Mouse (Mus musculus) urinary bladder, postnatal 10 days (tissue): Measurements from ENCODE around the gene Zar1l.
A peak's percentile ranks its signal among the peaks of the same experiment; 100 is the strongest.
"Not testable (repeated sequence)": the region's sequence is repeated elsewhere in the genome, so short reads cannot be mapped to it uniquely, and the experiment has no call there.

Experiments used
- DNase-seq: peaks from one replicate; pipeline ENCODE4 v3.0.0; 2022; ENCODE audit warnings: low spot score

Gene Zar1l

DNA sequence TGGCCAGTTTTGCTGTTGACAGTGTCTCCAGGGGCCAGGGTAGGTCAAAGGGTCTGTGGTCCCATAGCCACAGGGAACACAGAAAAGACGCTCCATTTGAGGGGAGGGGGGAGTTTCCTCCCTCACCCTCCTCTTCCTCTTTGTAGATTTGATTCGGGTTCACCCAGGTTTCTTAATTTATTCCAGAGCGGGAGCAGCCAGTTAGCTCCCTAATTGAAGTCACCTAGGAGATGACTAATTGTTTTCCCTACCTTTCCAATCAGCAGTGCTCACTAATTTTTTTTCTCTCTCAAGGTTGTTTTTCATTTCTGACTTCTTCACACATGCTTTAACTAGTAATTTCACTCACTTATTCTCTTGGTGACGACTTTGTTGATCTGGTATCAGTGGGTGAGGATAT is at the start of gene Zar1l:
Gene Zar1l (minus strand): TSS at position 101 of the 400 bp plus-strand sequence.
- DNase-seq = no peak

- no peak for DNase-seq
These were observed 49.0 kb upstream of the Zar1l start for GRCm38 (mm10) chr5:150566971-150567370.

DNA sequence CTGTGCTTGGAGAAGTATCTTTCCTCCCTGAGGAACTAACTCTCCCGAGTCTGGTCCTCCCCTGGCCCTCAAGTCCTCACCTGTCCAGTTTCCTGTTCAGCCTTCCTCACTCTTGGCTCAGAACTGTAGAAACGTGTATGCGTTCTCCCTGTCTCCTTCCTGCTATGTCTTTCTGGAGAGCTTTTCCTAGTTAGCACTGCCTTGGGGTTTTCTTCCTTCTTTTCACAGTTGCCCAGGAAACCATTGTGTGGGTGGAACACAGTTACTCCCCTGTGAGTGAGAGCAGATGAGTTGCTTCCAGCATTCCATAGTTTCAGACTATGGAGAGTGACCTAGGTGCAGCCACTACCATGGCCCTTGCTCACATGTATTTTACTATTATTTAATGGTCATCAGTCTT is 48.3 kb upstream of the Zar1l start:
- no peak for DNase-seq

DNA sequence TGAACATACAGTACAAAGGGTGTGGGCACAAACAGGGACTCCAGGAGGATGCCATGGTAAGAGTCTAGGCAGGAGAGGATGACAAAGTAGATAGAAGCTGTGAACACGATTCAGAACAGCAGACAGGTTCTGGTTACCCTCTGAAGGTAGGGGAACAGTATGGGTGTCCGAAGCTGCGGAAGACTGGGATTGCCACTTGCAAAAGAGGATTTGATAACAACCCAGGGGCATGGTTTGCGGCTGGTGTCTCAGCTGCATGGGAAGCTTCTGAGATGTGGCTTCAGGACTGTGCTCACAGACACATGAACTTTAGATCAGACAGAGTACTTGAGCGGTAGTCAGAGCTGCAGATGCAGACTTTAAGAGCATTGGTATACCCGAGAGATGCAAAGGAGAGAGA is 46.5 kb upstream of the Zar1l start:
- no peak for DNase-seq

- DNase-seq = no peak
These were observed 43.8 kb upstream of the Zar1l start for GRCm38 (mm10) chr5:150561783-150562182.

- DNase-seq = no peak
These were observed 43.4 kb upstream of the Zar1l start for GRCm38 (mm10) chr5:150561376-150561775.

GRCm38 (mm10) chr5:150560851-150561250 is 42.9 kb upstream of the Zar1l start:
- no peak for DNase-seq

GRCm38 (mm10) chr5:150559519-150560103 is 41.6 kb upstream of the Zar1l start:
- DNase-seq = no peak

DNA sequence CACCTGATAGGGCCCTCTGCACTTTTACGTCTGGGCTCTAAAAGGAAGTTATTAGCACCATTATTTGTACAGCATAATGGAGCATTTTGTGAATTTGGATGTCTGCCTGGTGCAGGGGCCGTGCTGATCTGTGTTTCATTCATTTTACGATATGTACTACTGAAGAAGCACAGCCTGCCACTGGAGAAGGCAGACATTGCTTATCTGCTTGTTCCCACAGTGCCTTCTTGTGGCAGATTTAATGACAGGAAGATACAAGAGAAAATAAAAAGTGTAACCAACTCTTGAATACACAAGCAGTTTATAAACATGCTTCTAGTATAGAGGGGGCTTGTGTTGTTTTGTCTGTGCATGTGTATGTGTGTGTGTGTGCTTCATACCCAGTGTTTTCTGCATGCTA is 33.7 kb upstream of the Zar1l start:
- DNase-seq = no peak

- DNase-seq = no peak
These were observed 25.2 kb upstream of the Zar1l start for GRCm38 (mm10) chr5:150543184-150543583.

- DNase-seq = no peak
These were observed 23.3 kb upstream of the Zar1l start for GRCm38 (mm10) chr5:150541302-150541701.

- no peak for DNase-seq
These were observed 7.3 kb upstream of the Zar1l start for GRCm38 (mm10) chr5:150525239-150525638.

DNA sequence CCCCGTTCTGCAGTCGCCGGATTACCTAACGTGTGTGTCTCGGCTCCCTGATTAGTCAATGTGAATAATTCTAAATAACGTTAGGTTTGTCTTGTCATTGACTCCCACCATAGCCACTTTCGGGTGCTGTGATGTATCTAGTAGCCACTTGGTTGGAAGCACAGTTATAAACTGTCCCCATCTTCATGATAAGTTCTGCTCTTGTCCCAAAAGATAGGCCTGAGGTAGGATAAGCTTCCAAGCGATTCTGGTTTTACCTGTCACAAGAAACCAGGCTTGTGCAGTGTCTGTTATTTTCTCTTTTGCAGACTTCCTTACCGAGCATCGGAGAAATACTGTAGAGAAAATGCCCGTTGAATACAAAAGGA is 4.9 kb upstream of the Zar1l start:
- no peak for DNase-seq

GRCm38 (mm10) chr5:150521937-150522866 is 4.2 kb upstream of the Zar1l start, which contains the start of gene Brca2:
TSS of gene Brca2 (plus strand) at chr5:150522630.
- peak; percentile 85 for DNase-seq

DNA sequence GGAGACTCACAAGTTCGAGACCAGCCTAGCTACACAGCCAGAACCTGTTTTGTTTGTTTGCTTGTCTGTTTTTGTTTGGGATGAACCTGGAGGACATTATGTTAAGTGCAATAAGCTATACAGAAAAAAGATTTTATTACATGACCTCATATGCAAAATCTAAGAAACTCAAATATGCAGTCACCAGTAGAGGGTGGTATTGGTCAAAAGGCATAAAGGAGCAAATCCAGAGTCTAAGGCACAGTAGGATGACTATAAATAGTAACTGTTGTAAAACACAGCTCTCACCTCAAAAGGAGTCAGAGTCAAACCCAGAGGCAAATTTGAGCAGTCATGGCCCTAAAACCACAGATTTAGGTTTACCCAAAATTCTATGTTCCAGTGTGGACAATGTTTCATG is 1.6 kb upstream of the Zar1l start:
- no peak for DNase-seq

GRCm38 (mm10) chr5:150514027-150514426 is 3.9 kb downstream of the Zar1l start:
- DNase-seq = no peak

DNA sequence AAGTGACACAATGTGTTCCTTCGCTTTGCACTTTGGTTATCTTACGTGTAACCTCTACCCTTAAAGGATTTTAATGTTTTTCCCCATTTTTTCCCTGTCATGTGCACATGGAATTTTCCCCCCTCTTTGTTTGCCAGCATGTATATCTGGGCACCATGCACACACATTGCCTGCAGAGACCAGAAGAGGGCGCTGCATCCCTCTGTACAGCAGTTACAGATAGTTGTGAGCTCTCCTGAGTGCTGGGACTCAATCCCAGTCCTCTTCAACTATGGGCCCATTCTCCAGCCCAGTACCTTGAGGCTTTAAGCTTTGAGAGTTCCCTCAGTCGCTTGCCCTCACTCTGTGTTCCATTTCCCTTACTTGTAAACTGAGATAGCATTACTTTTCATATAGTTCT is 4.7 kb downstream of the Zar1l start:
- DNase-seq = no peak

DNA sequence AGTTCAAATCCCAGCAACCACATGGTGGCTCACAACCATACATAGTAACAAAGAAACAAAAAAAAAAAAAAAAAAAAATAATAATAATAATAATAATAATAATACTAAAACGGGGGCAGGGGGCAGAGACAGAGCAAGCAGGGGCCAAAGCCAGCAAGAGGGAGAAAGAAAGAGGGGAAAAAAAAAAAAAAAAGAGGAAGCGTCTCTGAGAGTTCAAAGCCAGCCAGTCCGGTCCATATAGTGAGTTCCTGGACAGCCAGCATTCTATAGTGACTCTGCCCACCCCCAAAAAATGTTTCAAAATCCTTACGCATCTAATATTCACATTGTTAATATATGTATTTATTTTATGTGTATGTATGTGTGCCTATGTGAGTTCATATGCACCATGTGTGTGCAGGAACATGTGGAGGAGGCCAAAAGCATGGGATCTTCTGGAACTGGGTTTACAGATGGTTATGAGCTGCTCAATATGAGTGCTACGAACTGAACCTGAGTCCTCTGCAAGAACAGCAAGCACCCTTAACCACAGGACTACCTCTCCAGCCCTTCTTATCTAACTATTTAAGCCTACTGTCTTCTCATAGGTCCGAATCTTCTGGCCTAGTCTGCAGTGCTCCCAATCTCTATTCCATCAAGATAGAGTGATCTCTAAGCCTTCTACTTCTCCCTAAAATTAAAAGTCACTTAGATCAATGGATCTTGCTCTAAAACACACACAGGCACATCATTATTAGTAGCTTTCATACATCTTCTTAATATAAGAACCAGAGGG is 7.3 kb downstream of the Zar1l start:
- DNase-seq = no peak

GRCm38 (mm10) chr5:150495792-150496191 is 22.2 kb downstream of the Zar1l start:
- DNase-seq = no peak

DNA sequence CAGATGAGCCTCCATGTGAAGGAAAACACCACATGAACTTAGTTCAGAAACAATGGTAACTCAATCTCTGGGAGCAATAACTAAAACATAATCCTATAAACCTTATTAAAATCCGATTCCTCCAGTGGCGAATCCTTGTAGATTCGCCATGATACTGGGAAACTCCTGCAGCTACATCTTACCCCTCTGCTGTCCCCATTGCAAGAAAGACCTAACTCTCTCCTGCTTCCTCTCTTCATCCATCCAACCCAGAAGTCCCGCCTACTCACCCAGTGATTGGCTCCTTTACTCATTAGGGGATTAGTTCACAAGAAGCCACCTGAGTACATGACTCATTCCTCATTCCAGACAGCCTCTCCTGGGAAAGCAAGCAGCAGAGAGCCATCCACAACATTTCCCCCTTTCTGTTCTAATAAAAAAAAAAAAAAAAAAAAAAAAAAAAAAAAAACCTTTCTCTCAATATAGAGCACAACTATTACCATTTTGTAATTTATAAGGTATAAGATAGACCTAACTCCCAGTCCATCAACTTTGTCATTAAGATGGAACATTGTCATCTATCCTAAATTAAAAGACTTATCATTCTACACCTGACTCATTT is 26.3 kb downstream of the Zar1l start:
- not testable (repeated sequence) for DNase-seq

DNA sequence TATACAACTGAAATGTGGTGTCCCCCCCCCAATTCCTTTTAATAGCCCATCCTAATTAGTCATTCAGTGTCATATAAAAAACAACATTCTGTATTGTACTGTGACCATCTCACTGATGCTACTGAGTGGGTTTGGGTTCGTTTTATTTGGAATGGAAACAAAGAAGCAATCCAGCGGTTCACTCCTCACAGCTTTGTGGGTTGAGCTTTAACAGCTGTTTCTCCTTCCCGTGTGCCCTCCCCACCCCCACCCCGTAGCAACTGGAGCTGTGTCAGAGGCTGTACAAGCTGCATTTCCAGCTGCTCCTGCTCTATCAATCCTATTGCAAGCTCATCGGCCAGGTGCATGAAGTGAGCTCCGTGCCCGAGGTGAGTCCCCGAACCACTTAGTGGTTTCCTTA is 27.1 kb downstream of the Zar1l start:
- no peak for DNase-seq

DNA sequence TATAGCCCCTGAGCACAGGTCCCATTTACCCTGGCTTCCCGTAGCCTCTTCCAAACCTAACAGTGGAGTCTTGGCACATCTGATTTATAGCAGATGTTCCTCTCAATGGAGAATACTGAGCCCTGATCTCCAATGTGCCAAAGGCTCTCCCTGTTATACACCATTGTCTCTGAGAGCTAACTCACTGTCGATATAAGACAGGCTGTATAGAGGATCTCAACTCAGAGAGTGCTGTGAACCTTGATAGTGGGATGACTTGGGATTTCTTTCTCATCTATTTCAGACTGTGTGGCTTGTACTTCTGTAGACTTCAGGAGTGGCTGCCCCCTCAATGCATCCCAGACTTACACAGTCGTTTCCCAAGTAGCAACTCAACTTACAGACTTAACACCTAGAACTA is 27.7 kb downstream of the Zar1l start:
- no peak for DNase-seq
